Mouse (Mus musculus): Measurements from ENCODE around the gene Grap. TPM values are rescaled to one million over a fixed set of nuclear protein-coding genes. Genes with fewer than 3 reads are reported as not detected.

Grap gene
- polyA plus RNA-seq, 1 experiment from 2014 or later = 8.5 TPM

DNA sequence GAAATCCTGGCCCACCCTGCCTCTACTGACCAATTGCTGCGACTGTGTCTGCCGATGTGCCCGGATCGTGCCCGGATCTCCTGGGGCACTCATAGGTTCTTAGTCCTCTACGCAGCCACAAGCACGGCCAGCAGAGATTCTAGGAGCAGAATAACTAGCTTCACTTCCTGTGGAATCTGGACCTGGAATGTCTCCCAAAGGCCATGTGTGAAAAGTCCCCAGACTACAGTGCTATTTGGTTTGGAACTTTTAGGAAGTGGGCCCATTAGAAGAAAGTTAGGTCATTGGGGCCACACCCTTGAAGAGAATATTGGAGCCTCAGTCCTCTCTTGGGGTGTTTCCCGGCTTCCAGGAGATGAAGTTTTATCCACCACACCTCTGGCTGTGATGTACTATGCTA is 34.9 kb upstream of the Grap start:
- H3K27ac ChIP-seq (ENCODE audit: low read depth, low read length) = no peak overlapping the region
- no peak overlapping the region for H3K4me2 ChIP-seq (ENCODE audit: low read depth)
- ATAC-seq (ENCODE audit: insufficient read depth, low FRiP score, low TSS enrichment) = no peak
- H3K4me3 ChIP-seq (ENCODE audit: low read depth, low read length) = no peak overlapping the region
- H3K36me3 ChIP-seq (ENCODE audit: control insufficient read depth, insufficient read depth, low read length) = no peaks in the 10 kb centered on the region
- no peaks in the 10 kb centered on the region for H3K27me3 ChIP-seq (ENCODE audit: control insufficient read depth, insufficient read depth, low read length)
- 88% methylated on average over 8 of the region's 8 CpGs for WGBS
- H3K4me1 ChIP-seq (ENCODE audit: control insufficient read depth, insufficient read depth, low read length) = peaks cover 8% of the 10 kb centered on the region
- H3K9me3 ChIP-seq (ENCODE audit: control insufficient read depth, low read length) = no peaks in the 10 kb centered on the region
- no peak for DNase-seq (ENCODE audit: low spot score)
- H3K9ac ChIP-seq (ENCODE audit: low read length) = no peak overlapping the region

DNA sequence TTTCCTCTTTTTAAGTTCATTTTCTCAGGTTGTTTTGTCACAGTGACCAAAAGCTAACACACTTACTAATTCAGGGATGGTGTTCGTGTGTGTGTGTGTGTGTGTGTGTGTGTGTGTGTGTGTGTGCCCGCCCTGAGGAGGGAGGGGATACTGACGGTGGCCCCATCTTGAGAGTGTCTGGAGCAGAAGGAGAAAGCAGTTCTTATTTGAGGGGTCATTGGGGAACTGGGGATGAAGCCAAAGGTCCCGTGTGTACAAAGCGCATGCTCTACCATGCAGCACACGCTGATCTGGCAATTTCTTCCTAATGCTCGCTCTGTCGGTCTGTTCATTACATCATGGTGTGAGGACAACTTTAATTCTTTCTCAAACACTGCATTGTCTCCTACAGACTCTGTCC is 34.5 kb upstream of the Grap start:
- H3K36me3 ChIP-seq (ENCODE audit: control insufficient read depth, insufficient read depth, low read length) = no peaks in the 10 kb centered on the region
- peaks cover 8% of the 10 kb centered on the region for H3K4me1 ChIP-seq (ENCODE audit: control insufficient read depth, insufficient read depth, low read length)
- ATAC-seq (ENCODE audit: insufficient read depth, low FRiP score, low TSS enrichment) = no peak
- no peaks in the 10 kb centered on the region for H3K27me3 ChIP-seq (ENCODE audit: control insufficient read depth, insufficient read depth, low read length)
- no peak overlapping the region for H3K27ac ChIP-seq (ENCODE audit: low read depth, low read length)
- no peak overlapping the region for H3K9ac ChIP-seq (ENCODE audit: low read length)
- H3K4me2 ChIP-seq (ENCODE audit: low read depth) = no peak overlapping the region
- DNase-seq (ENCODE audit: low spot score) = no peak
- no peaks in the 10 kb centered on the region for H3K9me3 ChIP-seq (ENCODE audit: control insufficient read depth, low read length)
- WGBS = 87% methylated on average over 7 of the region's 8 CpGs
- H3K4me3 ChIP-seq (ENCODE audit: low read depth, low read length) = no peak overlapping the region

DNA sequence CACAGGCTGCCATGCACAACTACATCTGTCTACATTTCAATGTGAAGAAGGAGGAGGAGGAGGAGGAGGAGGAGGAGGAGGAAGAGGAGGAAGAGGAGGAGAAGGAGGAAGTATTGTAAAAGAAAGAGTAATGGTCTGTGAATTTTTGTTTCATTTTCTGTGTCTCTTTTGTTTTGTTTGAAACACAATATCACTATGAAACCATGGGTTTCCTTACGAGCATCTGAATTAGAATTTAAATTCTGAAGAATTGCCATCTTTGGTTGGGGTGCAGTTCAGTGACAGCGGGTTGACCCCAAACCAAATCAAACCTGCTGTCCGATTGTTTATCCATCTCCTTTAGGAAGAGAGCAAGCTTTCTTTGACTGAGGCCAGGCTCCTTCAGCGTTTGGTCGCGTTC is 33.7 kb upstream of the Grap start:
- 15% methylated on average over 6 of the region's 6 CpGs for WGBS
- Histone ChIP-seq H3K4me3 (ENCODE audit: low read depth, low read length) (peak overlapping the region; percentile 39), H3K4me1 (ENCODE audit: control insufficient read depth, insufficient read depth, low read length) (peaks cover 8% of the 10 kb centered on the region), H3K9ac (ENCODE audit: low read length) (peak overlapping the region; percentile 54; the same call in 1 of the 2 replicates), H3K27me3 (ENCODE audit: control insufficient read depth, insufficient read depth, low read length) (no peaks in the 10 kb centered on the region), H3K36me3 (ENCODE audit: control insufficient read depth, insufficient read depth, low read length) (no peaks in the 10 kb centered on the region), H3K9me3 (ENCODE audit: control insufficient read depth, low read length) (no peaks in the 10 kb centered on the region), H3K27ac (ENCODE audit: low read depth, low read length) (no peak overlapping the region), H3K4me2 (ENCODE audit: low read depth) (peak overlapping the region; percentile 64)
- no peak for ATAC-seq (ENCODE audit: insufficient read depth, low FRiP score, low TSS enrichment)
- no peak for DNase-seq (ENCODE audit: low spot score)

DNA sequence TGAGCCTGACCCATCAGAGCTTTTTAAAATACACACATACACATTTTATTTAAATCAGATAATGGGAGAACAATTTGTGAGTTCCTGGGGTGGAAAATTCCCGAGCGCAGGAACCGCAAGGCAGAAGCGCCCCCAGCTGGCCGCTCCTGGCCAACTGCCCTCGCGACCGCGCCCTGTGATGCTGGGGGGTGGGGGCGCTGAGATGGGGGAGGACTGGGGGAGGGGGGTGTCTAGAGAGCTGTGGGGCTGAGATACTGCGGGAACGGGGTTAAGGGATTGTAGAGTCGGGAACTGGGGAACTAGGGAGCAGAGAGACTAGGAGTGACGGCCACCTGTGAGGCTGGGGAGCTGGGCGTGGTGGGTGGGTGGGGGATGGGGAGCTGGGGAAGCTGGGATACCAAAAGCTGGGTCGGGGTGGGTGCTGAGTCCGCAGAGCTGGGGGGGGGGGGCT is 33.2 kb upstream of the Grap start:
- peaks cover 8% of the 10 kb centered on the region for H3K4me1 ChIP-seq (ENCODE audit: control insufficient read depth, insufficient read depth, low read length)
- H3K4me3 ChIP-seq (ENCODE audit: low read depth, low read length) = peak overlapping the region; percentile 39
- under 1% methylated on average over 16 of the region's 17 CpGs for WGBS
- H3K27me3 ChIP-seq (ENCODE audit: control insufficient read depth, insufficient read depth, low read length) = no peaks in the 10 kb centered on the region
- no peaks in the 10 kb centered on the region for H3K36me3 ChIP-seq (ENCODE audit: control insufficient read depth, insufficient read depth, low read length)
- H3K4me2 ChIP-seq (ENCODE audit: low read depth) = peak overlapping the region; percentile 64
- H3K27ac ChIP-seq (ENCODE audit: low read depth, low read length) = no peak overlapping the region
- peak overlapping the region; percentile 54 for H3K9ac ChIP-seq (ENCODE audit: low read length)
- DNase-seq (ENCODE audit: low spot score) = peak; percentile 74
- ATAC-seq (ENCODE audit: insufficient read depth, low FRiP score, low TSS enrichment) = peak; percentile 35
- no peaks in the 10 kb centered on the region for H3K9me3 ChIP-seq (ENCODE audit: control insufficient read depth, low read length)

DNA sequence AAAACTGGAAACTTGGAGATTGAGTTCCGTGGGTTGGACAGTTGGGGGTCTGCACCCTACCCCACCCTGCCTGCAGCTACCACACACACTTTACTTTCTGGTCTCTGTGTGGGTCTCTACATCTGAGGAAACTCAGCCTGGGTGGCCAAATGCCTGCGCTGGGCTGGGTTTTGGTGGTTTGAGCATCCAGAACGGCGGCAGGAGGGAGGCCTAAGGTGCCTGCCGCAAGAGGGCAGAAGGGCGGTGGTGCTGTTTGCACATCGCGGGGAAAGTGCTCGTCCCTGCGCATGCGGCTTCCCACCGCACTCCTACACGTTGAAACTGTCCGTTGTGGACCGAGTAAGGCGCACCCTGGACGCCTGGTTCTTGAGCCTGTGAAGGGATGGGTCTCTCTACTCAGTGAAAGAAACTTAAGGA is 32.8 kb upstream of the Grap start:
- DNase-seq (ENCODE audit: low spot score) = peak; percentile 86
- no peaks in the 10 kb centered on the region for H3K36me3 ChIP-seq (ENCODE audit: control insufficient read depth, insufficient read depth, low read length)

DNA sequence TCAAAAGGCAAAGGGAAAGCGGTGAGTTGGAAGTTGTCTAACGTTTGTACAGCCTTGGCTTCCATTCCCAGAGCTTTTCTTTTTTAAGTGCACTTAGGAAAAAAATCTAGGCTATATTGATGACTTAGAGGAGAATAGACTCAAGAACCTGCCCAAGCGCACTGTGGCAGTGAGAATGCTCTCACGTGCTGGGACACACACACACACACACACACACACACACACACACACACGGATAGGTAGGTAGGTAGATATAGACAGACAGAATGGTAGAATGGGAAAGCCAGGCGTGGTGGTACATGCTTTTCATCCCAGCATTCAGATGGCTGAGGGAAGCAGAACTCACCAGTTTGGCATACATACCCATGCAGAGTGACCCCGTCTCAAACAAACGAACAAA is 32.3 kb upstream of the Grap start:
- no peak overlapping the region for H3K27ac ChIP-seq (ENCODE audit: low read depth, low read length)

More for the DNA sequence above, 32.8 kb upstream of the Grap start:
- H3K27me3 ChIP-seq (ENCODE audit: control insufficient read depth, insufficient read depth, low read length) = no peaks in the 10 kb centered on the region
- H3K4me3 ChIP-seq (ENCODE audit: low read depth, low read length) = peak overlapping the region; percentile 39
- ATAC-seq (ENCODE audit: insufficient read depth, low FRiP score, low TSS enrichment) = peak; percentile 55
- H3K27ac ChIP-seq (ENCODE audit: low read depth, low read length) = no peak overlapping the region
- peak overlapping the region; percentile 54 for H3K9ac ChIP-seq (ENCODE audit: low read length)
- H3K9me3 ChIP-seq (ENCODE audit: control insufficient read depth, low read length) = no peaks in the 10 kb centered on the region
- H3K4me2 ChIP-seq (ENCODE audit: low read depth) = peak overlapping the region; percentile 64
- 1% methylated on average over 17 of the region's 17 CpGs for WGBS
- H3K4me1 ChIP-seq (ENCODE audit: control insufficient read depth, insufficient read depth, low read length) = peaks cover 8% of the 10 kb centered on the region

DNA sequence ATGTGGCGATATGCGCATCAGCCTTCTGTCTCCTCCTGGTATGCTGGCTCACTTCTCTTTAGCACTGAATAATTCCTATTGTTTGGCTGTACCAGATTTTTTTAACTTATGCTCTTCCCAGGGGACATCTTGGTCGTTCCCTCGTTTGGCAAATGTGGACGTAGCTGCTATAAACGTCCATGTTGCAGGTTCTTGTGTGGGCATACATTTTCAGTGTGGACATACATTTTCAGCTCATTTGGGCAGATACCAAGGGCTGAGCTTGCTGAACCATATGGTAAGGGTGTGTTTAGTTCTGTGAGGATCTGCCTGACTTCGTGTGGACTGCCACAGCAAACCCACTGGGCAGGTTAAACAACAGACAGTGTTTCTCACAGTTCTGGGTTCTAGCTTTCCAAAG is 27.9 kb upstream of the Grap start:
- WGBS = 80% methylated on average over 7 of the region's 7 CpGs

More for the DNA sequence above, 32.3 kb upstream of the Grap start:
- ATAC-seq (ENCODE audit: insufficient read depth, low FRiP score, low TSS enrichment) (no peak), DNase-seq (ENCODE audit: low spot score) (no peak)
- Histone ChIP-seq H3K9ac (ENCODE audit: low read length) (no peak overlapping the region; the same call in 1 of the 2 replicates), H3K4me3 (ENCODE audit: low read depth, low read length) (0 out of 2 replicates have a peak overlapping the region, but pooled peaks have one; percentile 39), H3K4me1 (ENCODE audit: control insufficient read depth, insufficient read depth, low read length) (peaks cover 5% of the 10 kb centered on the region), H3K9me3 (ENCODE audit: control insufficient read depth, low read length) (no peaks in the 10 kb centered on the region), H3K27me3 (ENCODE audit: control insufficient read depth, insufficient read depth, low read length) (no peaks in the 10 kb centered on the region), H3K36me3 (ENCODE audit: control insufficient read depth, insufficient read depth, low read length) (no peaks in the 10 kb centered on the region), H3K4me2 (ENCODE audit: low read depth) (peak overlapping the region; percentile 64)
- 63% methylated on average over 8 of the region's 8 CpGs for WGBS

DNA sequence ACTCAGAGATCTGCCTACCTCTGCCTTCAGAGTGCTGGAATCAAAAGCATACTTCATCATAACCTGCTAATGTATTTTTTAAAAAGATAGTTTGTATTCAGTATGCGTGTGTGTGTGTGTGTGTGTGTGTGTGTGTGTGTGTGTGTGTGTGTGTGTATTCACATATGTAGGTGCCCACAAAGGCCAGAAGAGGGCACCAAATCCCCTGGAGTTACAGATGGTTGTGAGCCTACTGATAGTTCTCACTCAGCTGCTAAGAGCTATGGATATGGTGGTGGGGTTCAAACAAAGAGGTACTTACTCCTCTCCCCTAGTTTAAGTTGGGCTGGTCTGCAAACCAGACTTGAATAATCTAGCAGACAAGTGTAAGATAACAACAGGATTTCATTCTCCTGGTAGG is 26.6 kb upstream of the Grap start:
- Histone ChIP-seq H3K4me3 (ENCODE audit: low read depth, low read length) (no peak overlapping the region), H3K4me2 (ENCODE audit: low read depth) (no peak overlapping the region), H3K27me3 (ENCODE audit: control insufficient read depth, insufficient read depth, low read length) (no peaks in the 10 kb centered on the region), H3K9ac (ENCODE audit: low read length) (no peak overlapping the region), H3K4me1 (ENCODE audit: control insufficient read depth, insufficient read depth, low read length) (no peaks in the 10 kb centered on the region), H3K36me3 (ENCODE audit: control insufficient read depth, insufficient read depth, low read length) (no peaks in the 10 kb centered on the region), H3K9me3 (ENCODE audit: control insufficient read depth, low read length) (no peaks in the 10 kb centered on the region), H3K27ac (ENCODE audit: low read depth, low read length) (no peak overlapping the region)
- ATAC-seq (ENCODE audit: insufficient read depth, low FRiP score, low TSS enrichment) (no peak), DNase-seq (ENCODE audit: low spot score) (no peak)
- 83% methylated on average over 1 of the region's 1 CpGs for WGBS

More for the DNA sequence above, 27.9 kb upstream of the Grap start:
- ATAC-seq (ENCODE audit: insufficient read depth, low FRiP score, low TSS enrichment) (no peak), DNase-seq (ENCODE audit: low spot score) (no peak)
- no peak overlapping the region for H3K4me2 ChIP-seq (ENCODE audit: low read depth)
- H3K9me3 ChIP-seq (ENCODE audit: control insufficient read depth, low read length) = no peaks in the 10 kb centered on the region
- H3K4me3 ChIP-seq (ENCODE audit: low read depth, low read length) = no peak overlapping the region
- H3K4me1 ChIP-seq (ENCODE audit: control insufficient read depth, insufficient read depth, low read length) = no peaks in the 10 kb centered on the region
- H3K27ac ChIP-seq (ENCODE audit: low read depth, low read length) = no peak overlapping the region
- H3K27me3 ChIP-seq (ENCODE audit: control insufficient read depth, insufficient read depth, low read length) = no peaks in the 10 kb centered on the region
- no peaks in the 10 kb centered on the region for H3K36me3 ChIP-seq (ENCODE audit: control insufficient read depth, insufficient read depth, low read length)
- no peak overlapping the region for H3K9ac ChIP-seq (ENCODE audit: low read length)

DNA sequence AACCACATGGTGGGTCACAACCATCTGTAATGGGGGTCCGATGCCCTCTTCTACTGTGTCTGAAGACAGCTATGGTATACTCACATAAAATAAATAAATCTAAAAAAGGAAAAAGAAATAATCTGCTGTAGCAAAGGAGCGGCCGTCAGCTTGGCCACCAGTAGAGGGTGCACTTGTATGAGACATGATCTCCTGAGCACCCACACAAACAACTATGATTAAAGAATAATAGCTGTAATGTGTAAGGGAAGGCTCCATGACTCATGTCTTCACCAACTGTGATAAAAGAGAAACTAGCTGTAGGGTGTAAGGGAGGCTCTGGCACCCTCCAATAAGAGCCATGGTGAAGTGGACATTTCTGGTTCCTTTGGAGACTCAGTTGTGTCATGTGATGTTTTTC is 23.4 kb upstream of the Grap start:
- Histone ChIP-seq H3K36me3 (ENCODE audit: control insufficient read depth, insufficient read depth, low read length) (no peaks in the 10 kb centered on the region), H3K27ac (ENCODE audit: low read depth, low read length) (no peak overlapping the region), H3K27me3 (ENCODE audit: control insufficient read depth, insufficient read depth, low read length) (no peaks in the 10 kb centered on the region), H3K9me3 (ENCODE audit: control insufficient read depth, low read length) (no peaks in the 10 kb centered on the region), H3K4me2 (ENCODE audit: low read depth) (no peak overlapping the region), H3K4me1 (ENCODE audit: control insufficient read depth, insufficient read depth, low read length) (no peaks in the 10 kb centered on the region), H3K9ac (ENCODE audit: low read length) (no peak overlapping the region), H3K4me3 (ENCODE audit: low read depth, low read length) (no peak overlapping the region)
- WGBS = 76% methylated on average over 3 of the region's 3 CpGs
- ATAC-seq (ENCODE audit: insufficient read depth, low FRiP score, low TSS enrichment) (no peak), DNase-seq (ENCODE audit: low spot score) (no peak)
